Mouse (Mus musculus) right cerebral cortex, postnatal 25 days (tissue): ENCODE measurements around the gene Abcf1.
"Not testable (repeated sequence)": the region's sequence is repeated elsewhere in the genome, so short reads cannot be mapped to it uniquely, and the experiment has no call there.

Experiments
- DNase-seq: peaks from one replicate; pipeline ENCODE4 v3.0.0; 2022

Abcf1 gene

GRCm38 (mm10) chr17:35978811-35979400, 9.3 kb upstream of the Abcf1 start:
- DNase-seq = peak; percentile 93

GRCm38 (mm10) chr17:35972131-35972530, 2.6 kb upstream of the Abcf1 start:
- DNase-seq = no peak

GRCm38 (mm10) chr17:35967621-35968020, 1.9 kb downstream of the Abcf1 start:
- no peak for DNase-seq

GRCm38 (mm10) chr17:35963279-35963678, 6.3 kb downstream of the Abcf1 start:
- DNase-seq = no peak

GRCm38 (mm10) chr17:35958533-35959223, 10.9 kb downstream of the Abcf1 start:
- no peak for DNase-seq

GRCm38 (mm10) chr17:35954665-35955064, 14.9 kb downstream of the Abcf1 start:
- no peak for DNase-seq

GRCm38 (mm10) chr17:35952559-35952958, 17.0 kb downstream of the Abcf1 start:
- DNase-seq = not testable (repeated sequence)

GRCm38 (mm10) chr17:35950946-35951345, 18.6 kb downstream of the Abcf1 start:
- not testable (repeated sequence) for DNase-seq

- DNase-seq = no peak
Observed at GRCm38 (mm10) chr17:35939941-35940340, 29.6 kb downstream of the Abcf1 start.

GRCm38 (mm10) chr17:35939108-35939507, 30.5 kb downstream of the Abcf1 start:
- no peak for DNase-seq

- no peak for DNase-seq
Observed at GRCm38 (mm10) chr17:35937700-35938348, 31.7 kb downstream of the Abcf1 start.

GRCm38 (mm10) chr17:35935763-35936162, 33.8 kb downstream of the Abcf1 start:
- not testable (repeated sequence) for DNase-seq

- no peak for DNase-seq
Observed at GRCm38 (mm10) chr17:35932608-35933007, 37.0 kb downstream of the Abcf1 start.

- DNase-seq = no peak
Observed at GRCm38 (mm10) chr17:35930627-35931026, 38.9 kb downstream of the Abcf1 start.

GRCm38 (mm10) chr17:35929534-35929933, 40.0 kb downstream of the Abcf1 start:
- no peak for DNase-seq

- DNase-seq = no peak
Observed at GRCm38 (mm10) chr17:35927471-35927870, 42.1 kb downstream of the Abcf1 start.

GRCm38 (mm10) chr17:35923281-35923680, 46.3 kb downstream of the Abcf1 start:
- no peak for DNase-seq

GRCm38 (mm10) chr17:35922566-35922965, 47.0 kb downstream of the Abcf1 start:
- no peak for DNase-seq

- no peak for DNase-seq
Observed at GRCm38 (mm10) chr17:35921710-35922109, 47.9 kb downstream of the Abcf1 start.

GRCm38 (mm10) chr17:35920862-35921562, 48.5 kb downstream of the Abcf1 start:
- DNase-seq = no peak

- DNase-seq = no peak
Observed at GRCm38 (mm10) chr17:35920384-35920783, 49.2 kb downstream of the Abcf1 start.

- no peak for DNase-seq
Observed at GRCm38 (mm10) chr17:35919864-35920301, 49.7 kb downstream of the Abcf1 start.

- DNase-seq = peak; percentile 92
Observed at GRCm38 (mm10) chr17:35919060-35919715, 50.4 kb downstream of the Abcf1 start.
